Mouse (Mus musculus) liver, adult 2 months (tissue): ENCODE results near the gene Taar8c.

ENCODE experiments used
- CTCF ChIP-seq: fragments of 200-500 bp; IDR thresholded peaks from 2 replicates; pipeline ENCODE4 v1.5.1; 2011; ENCODE audit warnings: low read depth, low read length, control low read depth
- POLR2A ChIP-seq: fragments of 200-500 bp; IDR thresholded peaks from 2 replicates; pipeline ENCODE4 v1.6.1; 2011; ENCODE audit warnings: low read length, control low read depth; ENCODE audit not compliant: insufficient read depth; ENCODE audit errors: extremely low read depth

DNA sequence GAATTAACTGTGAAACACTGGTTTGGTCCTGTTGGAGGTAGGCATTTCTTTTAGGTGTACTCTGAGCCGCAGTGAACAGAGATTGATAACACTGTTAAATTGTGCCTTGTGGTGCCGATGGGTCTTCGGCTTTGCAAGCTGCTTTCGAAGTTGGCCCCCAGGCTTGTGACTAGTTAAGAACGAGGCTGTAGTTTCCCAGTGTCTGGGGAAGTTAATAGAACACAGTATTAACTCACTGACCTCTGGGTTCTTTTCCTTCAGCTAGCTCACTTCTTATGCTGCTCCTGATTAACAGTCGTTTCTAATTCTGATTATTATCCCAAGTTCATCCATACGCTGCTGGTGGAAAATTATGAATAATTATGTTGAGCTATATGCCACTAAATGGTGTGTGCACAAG lies 48.4 kb upstream of the Taar8c start:
- TF ChIP-seq CTCF (no peak), POLR2A (no peak)
